Mouse (Mus musculus) urinary bladder, adult 18-20 months (tissue): ENCODE results near the gene C1qtnf1.
"Not testable (repeated sequence)": the region's sequence is repeated elsewhere in the genome, so short reads cannot be mapped to it uniquely, and the experiment has no call there.

ENCODE experiments used
- DNase-seq, 2 experiments: peaks; one replicate each; pipeline ENCODE4 v3.0.0; 2022; ENCODE audit warnings: low spot score in 2 of 2, mixed read lengths in 2 of 2

The C1qtnf1 gene

DNA sequence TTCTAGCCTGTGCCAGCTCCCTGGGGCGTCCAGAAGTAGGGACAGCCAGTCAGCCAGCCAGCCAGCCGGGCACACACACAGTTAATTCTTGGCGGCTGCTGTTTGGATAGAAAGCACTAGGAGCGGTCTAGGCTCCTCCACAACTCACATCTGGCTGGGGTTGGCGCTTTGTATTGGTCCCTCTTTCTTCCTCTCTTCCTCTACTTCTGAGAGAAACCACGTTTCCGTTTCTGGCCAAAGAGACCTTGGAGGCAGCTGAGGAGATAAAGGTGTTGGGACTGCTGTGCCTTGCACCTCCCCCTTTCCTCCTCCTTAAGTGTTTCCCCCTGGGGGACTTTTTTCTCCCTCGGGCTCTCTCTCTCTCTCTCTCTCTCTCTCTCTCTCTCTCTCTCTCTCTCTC, at the start of gene C1qtnf1:
Gene C1qtnf1, plus strand, starts transcription at position 218 of the 400 bp plus-strand sequence.
- no peak for DNase-seq

DNA sequence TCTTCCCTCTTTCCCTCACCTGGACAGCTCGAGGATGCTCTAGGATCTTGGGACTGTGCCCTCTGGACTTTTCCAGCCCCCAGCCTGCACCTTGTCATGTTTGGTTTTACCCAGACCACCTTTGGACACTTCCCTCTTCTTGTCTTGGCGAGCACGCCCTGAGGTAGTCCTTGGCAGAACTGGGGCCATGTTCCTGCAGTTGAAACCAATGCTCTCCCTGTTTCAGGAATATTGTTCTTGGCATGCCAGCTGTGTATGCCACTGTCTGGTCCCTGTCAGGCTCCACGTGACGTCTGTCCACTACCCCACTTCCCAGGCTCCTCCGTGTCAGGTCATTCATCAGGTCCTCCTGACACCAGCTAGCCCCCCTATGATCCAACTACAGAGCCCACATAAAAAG, 49.3 kb upstream of the C1qtnf1 start:
- DNase-seq, result no peak

DNA sequence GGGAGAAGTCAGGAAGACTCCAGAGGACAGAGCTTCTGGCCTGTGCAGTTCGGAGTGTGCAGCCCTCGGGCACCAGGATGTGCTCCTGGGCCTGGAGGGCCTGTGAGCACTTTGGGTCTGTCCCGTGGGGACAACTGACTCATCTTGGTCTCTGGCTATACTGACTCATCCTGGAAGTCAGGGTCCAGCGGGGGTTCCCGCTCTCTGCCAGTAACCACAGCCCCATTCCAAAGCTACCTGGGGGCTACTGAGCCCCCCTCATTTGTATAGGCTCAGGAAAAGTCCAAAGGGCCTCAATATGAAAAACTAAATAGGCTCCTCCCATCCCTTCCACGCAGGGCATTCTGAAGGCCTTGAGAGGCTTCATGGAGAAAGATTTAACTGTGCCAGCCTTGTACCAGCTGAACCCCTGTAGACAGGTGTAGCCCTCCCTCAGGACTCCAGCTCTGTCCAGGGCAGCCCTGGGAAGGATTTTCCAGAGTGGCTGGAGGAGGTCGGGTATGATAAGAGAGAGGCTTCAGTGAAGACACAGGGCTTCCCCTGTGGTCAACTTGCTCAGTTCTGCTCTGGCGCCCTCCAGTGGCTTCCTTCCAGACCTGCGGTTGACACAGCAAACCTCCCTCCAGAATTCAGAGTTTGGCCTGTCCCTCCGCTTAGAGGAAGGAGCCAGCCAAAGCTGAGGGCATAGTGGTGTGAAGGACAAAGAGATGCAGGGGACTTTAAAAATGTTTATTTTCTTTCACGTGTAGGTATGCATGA, 48.6 kb upstream of the C1qtnf1 start:
- peak; percentile 80 to 87 for DNase-seq

DNA sequence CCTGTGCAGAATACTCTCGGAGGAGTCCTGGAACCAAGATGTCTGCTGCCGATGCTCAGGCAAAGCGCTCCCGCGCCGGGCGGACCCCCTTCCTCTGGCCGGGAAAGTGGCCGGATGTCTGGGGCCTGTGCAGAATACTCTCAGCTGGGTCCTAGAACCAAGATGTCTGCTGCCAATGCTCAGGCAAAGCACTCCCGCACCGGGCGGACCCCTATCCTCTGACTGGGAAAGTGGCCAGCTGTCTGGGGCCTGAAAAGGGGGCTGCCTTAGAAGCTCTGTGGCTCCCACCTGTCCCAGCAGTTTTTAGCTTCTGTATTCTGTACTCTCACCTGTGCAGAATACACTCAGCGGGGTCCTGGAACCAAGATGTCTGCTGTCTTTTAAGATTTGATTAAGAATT, 40.2 kb upstream of the C1qtnf1 start:
- not testable (repeated sequence) for DNase-seq

DNA sequence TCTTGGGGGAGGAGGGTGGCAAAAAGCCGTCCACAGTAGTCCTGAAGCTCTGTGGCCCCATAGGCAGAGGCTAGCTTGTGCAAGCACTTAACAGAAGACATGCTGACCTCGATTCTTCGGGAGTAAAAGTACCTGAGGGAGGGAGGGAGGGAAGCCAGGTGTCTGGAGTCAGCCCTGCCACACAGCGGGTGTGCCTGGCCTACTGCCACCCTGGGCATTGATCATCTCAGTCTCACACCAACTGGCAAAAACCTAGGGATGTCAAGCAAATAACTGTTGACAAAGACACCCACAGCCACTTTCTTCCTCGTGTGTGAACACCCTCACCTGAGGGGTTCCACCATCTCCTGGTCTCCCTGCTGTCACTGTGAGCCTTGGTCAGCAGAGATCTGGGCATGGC, 34.0 kb upstream of the C1qtnf1 start:
- no peak for DNase-seq

DNA sequence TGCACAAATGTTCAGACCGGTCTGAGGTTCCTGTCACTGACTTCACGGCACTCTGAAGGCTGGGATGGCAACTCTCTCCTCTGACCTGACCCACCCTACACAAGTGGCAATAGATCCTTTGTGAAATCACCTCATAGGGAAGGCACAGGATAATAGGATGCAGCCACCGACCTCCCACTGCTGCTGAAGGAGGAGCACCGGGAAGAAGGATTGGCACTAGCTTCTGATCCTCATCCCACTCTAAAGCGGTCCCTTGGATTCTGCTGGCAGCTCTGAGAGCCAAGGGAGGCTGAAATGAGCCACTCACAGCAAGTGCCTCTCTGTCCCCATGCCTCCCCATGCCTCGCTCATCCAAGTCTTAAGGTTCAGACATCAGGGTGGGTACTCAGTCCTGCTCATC, 33.5 kb upstream of the C1qtnf1 start:
- no peak for DNase-seq

DNA sequence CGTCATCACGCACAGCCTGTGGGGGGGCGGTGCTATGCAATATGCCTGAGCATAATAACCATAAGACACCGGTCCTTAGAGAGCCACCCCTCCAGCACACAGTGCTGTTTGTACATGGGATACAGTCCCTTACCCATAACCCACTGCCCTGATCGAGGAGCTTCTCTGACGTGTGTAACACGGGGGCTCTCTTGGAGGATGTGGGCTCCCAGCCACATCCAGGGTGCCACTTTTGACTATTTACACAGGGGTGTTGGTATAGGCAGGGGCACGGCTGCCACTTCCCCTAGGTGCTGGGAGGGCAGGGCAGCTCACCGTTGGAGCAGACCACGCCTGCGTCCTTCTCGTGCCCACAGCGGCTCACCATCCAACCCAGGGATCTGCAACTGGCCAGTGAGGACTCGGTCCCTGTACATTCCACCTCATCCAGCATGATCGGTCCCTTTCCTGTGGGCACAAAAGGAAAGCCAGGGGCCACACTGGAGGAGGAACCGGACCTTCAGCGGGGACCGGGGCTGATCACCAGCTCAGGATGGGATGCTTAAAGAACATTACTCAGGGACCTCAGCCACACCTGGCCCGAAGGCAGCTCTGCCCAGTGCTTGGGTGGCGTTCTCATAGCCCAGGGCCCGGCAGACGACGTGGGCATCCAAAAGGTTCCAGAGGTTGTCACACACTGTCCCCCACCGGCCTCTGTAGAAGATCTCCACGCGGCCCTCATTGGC, 30.0 kb upstream of the C1qtnf1 start:
- DNase-seq, result no peak

DNA sequence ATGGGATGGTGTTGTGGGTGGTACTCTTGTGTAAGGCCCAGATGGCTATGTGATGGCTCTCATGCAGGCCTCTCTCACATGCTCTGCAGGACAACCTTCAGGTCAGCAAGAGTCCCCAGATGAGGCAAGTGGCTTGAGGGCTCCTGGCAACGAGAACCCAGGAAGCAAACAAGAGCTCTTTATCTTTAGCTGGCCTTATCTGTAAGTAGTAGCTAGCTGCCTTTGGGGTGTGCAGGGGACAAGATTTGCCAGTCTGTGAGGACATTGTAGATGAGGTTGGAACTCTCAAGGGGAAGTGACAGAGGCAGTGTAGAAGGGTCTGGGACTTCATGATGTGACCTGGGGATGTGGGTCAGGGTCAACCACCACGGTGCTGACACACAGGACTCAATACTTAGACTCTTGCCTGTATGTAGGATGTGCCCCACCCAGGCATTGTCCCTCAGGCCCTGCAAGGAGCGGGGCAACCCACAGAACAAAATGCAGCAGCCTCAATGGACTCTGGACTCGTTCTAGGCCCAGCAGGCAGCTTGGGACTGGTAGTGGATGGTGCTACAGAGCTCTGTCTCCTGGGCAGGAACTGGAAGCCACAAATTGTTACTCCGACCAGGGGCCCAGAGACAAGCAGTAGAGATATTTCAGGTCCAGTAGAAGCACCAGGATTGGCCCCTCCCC, 28.0 kb upstream of the C1qtnf1 start:
- no peak for DNase-seq

DNA sequence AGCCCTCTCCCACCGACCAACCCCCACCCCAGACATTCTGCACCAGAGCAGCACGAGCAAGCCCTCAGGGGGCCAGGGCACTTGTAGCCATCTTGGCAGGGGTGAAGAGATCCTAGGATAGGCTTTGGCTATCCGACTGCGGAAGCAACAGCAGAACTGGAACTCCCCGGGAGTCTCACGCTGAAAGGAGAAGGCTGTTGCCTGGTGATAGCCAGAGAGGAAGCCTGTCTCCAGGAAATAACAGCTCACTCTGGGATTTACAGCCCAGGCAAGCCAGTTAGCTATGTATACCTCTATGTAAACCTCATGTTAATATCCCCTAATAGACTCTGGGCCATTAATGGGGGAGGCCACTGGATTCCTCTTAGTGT, 27.5 kb upstream of the C1qtnf1 start:
- DNase-seq, result no peak

DNA sequence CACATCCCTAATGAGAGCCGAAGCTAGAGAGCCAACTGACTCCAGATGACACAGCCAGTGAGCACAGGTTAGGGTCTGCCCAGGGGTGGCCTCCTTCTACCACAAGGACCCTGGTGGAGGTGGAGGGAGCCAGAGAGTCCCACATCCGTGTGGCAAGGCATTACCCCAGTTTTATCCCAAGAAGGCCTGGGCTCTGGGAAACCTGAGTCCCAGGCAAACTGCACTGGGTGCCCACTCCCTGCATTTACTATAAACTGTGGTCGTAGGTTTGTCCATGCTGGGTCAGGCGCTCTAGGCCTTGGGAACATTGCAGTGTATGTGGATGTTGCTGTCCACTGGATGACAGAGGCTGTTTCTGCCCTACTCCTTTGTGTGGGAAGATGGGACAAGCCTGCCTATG, 26.8 kb upstream of the C1qtnf1 start:
- DNase-seq, result no peak

DNA sequence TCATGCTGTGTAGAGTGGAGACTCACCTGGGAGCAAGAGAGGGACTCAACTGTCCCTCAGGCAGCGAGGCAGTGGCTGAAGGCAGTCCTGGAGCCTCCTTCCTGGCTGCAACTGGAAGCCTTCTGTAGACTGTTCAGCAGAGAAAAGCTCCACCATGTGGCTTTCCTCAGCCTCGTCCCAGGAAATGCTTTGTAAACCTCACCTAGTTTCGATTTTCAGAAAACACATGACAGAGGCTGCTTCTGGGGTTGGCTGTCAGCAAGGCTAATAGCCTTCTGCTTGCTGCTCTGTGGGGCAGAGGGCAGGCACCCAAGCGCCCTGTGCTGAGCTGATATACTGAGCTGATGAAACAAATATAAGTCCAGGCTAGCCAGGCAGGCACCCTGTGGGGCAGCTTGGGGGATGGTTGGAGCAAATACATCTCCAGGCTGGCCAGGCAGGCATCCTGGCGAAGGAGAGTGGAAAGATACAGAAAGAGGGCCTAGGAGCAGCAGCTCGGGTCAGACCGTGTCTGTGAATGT, 26.2 kb upstream of the C1qtnf1 start, which contains the start of gene Lgals3bp:
Gene Lgals3bp, minus strand, starts transcription at position 333 of the 521 bp plus-strand sequence.
- DNase-seq, result peak; percentile 56 to 64

DNA sequence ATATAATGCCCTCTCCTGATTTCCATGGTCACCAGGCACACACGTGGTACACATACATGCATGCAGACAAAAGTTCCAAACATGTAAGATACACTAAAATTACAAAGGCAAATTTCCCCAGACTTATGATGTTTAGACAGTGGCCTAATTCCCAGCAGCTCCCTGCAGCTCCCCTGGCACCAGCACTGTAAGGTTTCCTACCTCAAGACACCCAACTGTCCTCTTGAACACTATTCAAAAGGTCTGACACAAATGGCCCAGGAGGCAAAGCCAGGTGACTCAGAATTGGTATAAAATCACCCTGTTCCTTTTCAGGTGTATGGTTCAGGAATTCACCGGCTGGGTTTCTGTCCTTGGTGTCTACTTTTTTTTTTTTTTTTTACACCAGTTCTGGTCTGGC, 24.8 kb upstream of the C1qtnf1 start:
- no peak for DNase-seq

DNA sequence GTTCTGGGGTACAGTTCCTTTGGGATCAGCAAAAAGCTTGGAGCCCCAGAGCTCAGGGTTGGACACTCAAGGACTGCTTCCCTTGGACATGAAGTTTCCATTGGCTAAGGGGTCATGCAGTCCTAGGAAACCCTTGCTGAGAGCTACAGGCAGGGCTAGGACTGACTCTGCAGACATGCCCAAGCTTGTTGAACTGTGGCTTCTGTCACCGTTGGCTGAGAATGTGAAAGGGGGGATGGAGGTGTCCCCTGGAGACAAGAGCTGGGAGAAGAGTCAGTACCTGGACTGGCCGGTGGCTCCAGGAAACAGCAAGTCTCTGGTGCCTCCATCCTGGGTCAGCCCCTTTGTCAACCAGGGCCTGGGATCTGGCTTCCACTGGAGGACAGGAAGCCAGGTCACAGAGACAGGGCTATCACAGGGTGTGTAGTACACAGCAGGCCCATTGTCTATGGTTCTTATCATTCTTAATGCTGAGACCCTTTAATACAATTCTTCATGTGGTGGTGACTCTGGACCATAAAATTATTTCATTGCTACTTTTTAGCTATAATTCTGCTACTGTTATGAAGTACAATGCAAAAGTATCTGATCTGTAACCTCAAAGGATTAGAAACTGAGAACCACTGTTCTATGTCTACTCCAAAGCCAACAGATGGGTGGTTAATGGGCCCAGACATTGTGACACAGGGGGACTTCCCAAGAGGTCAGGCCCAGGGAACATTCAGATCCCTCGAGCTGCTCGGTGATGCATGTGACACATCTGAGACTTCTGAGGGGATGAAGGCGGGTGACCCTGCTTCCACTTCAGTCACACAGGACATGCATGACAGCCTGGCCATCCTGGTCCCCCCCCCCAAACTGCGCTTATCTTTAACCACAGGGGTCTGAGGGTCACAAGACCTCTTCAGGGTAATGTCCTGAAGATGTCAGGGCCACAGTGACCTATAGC, 23.8 kb upstream of the C1qtnf1 start:
- no peak for DNase-seq

DNA sequence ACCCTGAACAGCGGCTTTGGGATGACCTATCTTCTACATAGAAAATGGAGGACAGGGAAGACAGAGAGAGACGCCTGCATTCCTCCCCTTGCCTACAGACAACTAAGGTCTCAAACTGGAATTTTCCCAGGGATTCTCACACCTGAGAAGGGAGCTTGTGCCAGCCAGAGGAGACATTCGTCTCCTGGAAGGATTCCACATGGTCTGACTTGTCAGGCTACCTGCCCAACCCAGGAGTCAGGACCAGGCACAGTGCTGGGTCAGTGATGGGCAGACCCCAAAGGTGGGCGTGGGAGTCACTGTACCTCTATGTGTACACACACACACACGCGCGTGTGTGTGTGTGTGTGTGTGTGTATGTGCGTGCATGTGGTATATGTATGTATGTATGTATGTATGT, 22.7 kb upstream of the C1qtnf1 start:
- no peak for DNase-seq

DNA sequence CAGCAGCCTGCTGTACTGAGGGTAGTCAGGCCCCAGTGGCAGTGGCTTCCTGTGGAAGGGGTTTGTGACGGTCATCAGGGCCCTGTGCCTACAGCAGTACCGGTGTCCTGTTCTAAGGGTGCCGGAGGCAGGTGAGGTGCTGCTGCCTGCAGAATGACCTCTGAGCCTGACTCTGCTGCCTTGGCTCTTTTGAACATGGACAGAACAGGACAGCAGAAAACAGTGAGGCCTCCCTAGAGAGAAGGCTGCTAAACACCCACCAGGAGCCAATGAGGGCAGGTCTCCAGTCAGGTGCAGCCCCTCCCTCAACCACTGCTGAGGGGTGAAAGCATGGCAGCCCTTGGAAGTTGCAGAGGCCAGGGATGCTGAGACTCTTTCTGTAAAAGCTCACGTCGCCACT, 21.5 kb upstream of the C1qtnf1 start:
- DNase-seq, result no peak

DNA sequence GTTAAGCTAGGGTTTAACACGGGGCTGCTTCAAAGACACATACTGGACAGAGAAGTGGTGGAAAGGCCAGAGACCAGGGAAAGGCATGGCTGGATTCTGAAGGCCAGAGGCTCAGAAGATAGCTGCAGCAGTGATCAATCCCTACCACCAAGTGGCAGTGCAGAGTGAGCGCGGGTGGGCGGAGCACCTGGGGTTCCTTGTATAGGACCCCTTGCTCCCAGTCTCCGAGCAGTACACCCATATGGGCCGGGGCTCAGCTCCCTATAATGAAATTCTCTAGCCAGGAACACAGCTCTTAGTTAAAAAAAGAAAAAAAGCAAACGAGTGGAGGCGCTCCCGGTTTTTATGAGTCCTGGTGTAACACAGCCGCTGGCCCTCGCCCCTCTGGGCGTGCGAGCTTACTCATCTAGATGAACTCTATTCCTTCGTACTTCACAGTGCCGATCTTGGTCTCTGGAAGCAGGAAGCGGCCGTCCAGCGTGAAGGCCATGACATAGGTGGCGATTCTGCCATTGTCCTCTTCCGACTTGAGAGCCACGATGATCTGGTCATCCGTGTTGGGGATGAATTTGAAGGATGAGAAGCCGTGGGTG, 20.6 kb upstream of the C1qtnf1 start:
- DNase-seq, result no peak

DNA sequence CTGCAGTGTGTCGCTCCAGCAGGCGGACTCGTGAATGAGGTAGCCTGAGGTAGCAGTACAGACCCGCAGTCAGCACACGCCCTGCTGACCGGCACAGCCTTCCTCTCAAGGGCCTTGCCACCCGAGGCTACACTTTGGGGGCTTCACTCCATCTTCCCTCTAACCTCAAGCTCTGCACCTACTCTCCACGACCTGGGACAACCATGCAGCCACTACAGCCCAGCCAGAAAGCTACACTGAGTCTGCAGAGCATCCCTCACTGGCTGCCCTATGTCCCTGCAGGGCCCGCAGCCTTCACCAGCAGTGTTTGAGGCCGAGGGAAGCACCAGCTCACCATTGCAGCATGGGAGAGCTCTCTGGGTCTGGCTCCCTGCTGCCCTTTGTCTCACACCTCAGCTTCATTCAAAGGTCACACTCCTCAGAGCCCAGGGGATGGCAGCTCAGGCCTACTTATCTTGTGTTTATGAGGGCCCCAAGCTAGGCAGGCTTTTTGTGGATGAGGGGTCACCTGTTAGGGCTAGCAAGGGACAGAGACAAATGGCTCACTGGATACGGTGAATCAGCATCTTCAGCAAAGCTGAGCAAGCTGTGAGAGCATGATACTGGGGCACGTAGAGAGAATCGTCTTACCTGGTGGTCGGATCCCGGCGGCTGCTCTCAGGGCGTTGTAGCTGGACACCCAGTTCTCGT, 19.8 kb upstream of the C1qtnf1 start:
- DNase-seq, result no peak

DNA sequence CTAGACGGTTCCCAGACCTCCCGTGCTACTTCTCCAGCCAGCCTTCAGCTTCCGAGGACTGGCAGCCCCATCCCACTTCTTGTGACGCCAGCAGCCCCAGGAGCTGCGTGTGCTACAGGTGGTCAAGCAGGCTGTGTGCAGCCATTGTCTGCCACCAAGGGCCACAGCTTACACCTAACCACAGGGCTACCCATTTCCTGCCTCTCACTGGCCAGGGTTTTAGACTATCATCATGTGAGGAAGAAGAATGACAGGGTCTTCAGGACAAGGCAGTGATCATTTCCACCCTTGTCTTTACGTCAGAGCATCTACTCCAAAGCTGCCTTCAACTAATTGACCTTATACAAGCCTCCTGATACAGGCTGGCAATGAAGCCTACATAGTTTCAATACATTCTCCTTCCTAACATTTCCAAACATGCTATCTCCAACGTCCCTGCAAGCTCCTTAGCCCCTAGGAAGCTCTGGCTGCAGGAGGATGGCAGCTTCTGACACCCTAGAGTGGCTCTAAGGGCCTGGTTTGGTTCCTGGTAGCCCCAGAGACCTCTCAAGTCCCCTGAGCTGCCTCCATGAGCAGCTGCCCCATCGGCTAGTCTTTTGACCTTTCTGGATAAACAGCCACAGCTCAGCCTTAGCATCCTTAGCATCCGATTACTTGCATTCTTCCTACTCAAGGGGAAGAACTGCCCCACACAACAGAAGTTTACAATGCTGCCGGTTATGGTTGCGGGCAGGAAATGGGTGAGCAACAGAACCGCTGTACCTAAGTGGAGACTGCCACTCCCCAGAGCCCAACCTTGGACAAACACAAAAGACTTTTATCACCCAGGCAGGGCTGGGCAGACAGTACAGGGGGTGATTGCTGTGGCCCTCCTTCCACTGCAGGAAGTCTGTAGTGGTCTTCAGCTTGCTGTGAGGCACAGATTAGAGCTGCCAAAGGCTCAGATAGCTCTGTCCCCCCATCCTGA, 18.6 kb upstream of the C1qtnf1 start:
- DNase-seq, result no peak

DNA sequence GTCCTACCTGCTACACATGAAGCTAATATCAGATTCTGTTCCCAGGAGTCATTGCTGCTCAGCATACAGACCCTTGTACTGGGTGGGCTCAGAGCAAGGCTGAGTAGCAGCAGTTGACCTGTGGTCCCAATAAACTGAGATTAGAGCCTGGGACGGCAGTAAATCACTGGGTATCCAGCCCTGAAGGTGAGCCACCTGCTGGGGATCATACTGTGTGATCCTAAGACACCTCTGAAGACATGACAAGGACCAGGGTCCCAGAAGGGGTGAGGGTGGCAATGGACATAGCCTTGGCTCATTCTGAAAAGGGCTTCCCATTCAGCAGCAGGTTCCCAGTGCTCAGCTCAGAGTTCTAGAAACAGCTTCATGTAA, 17.9 kb upstream of the C1qtnf1 start:
- DNase-seq, result no peak
